Mouse (Mus musculus): Measurements from ENCODE around the gene Gm9903.

Gene Gm9903

GRCm38 (mm10) chr5:33640652-33641051, 10.9 kb downstream of the Gm9903 start:
- CTCF ChIA-PET: interaction anchor here (1.0 to 1.1 kb wide), 2 partner anchors 11 to 29 kb away, joined by 3 read pairs; partner anchors contain the start of genes Fam53a and Gm9903

- CTCF ChIA-PET: no interaction called here
These were observed 21.3 kb downstream of the Gm9903 start for GRCm38 (mm10) chr5:33651017-33651416.

- CTCF ChIA-PET: interaction anchor here (0.8 kb wide), 1 partner anchor 1931 kb away, joined by 5 read pairs; no protein-coding TSS in a partner anchor
These were observed 21.8 kb downstream of the Gm9903 start for GRCm38 (mm10) chr5:33651541-33651920.

- CTCF ChIA-PET: interaction anchor here (0.8 kb wide), 1 partner anchor 1930 kb away, joined by 5 read pairs; no protein-coding TSS in a partner anchor
These were observed 22.4 kb downstream of the Gm9903 start, which contains the start of gene Slbp for GRCm38 (mm10) chr5:33651921-33652782. Gene Slbp, minus strand, starts transcription at chr5:33652574.

- CTCF ChIA-PET: no interaction called here
These were observed 23.1 kb downstream of the Gm9903 start for GRCm38 (mm10) chr5:33652783-33653173.

GRCm38 (mm10) chr5:33654424-33654823, 24.7 kb downstream of the Gm9903 start:
- CTCF ChIA-PET: interaction anchor here (0.6 kb wide), 3 partner anchors 16 to 981 kb away, joined by 3 to 5 read pairs (median 4); no protein-coding TSS in a partner anchor

GRCm38 (mm10) chr5:33655251-33655840, 25.6 kb downstream of the Gm9903 start:
- CTCF ChIA-PET: interaction anchor here (0.6 kb wide), 1 partner anchor 15 kb away, joined by 4 read pairs; no protein-coding TSS in a partner anchor

- CTCF ChIA-PET: no interaction called here
These were observed 27.0 kb downstream of the Gm9903 start for GRCm38 (mm10) chr5:33656739-33657138.

GRCm38 (mm10) chr5:33657251-33657786, 27.6 kb downstream of the Gm9903 start:
- CTCF ChIA-PET: no interaction called here

- CTCF ChIA-PET: no interaction called here
These were observed 28.3 kb downstream of the Gm9903 start, which contains the start of the genes Tacc3 and Tmem129 for GRCm38 (mm10) chr5:33657787-33658663. Gene Tacc3, plus strand, starts transcription at chr5:33658128. Gene Tmem129, minus strand, starts transcription at chr5:33658416.

GRCm38 (mm10) chr5:33658664-33659050, 28.9 kb downstream of the Gm9903 start:
- CTCF ChIA-PET: no interaction called here

- CTCF ChIA-PET: interaction anchor here (1.0 kb wide), 1 partner anchor 39 kb away, joined by 3 read pairs; the partner anchor contains the start of gene Fam53a
These were observed 38.5 kb downstream of the Gm9903 start for GRCm38 (mm10) chr5:33668223-33668622.

GRCm38 (mm10) chr5:33671659-33672058, 41.9 kb downstream of the Gm9903 start:
- CTCF ChIA-PET: interaction anchor here (0.6 kb wide), 1 partner anchor 747 kb away, joined by 5 read pairs; no protein-coding TSS in a partner anchor

- CTCF ChIA-PET: no interaction called here
These were observed 44.7 kb downstream of the Gm9903 start for GRCm38 (mm10) chr5:33674439-33674838.

- CTCF ChIA-PET: no interaction called here
These were observed 46.2 kb downstream of the Gm9903 start for GRCm38 (mm10) chr5:33675964-33676363.

- CTCF ChIA-PET: no interaction called here
These were observed 48.5 kb downstream of the Gm9903 start for GRCm38 (mm10) chr5:33678244-33678643.

- CTCF ChIA-PET: no interaction called here
These were observed 51.3 kb downstream of the Gm9903 start for GRCm38 (mm10) chr5:33681044-33681443.

Data from spleen, embryonic (tissue).